Mouse (Mus musculus): ENCODE data around the gene Osgep. TPM values are rescaled to one million over a fixed set of nuclear protein-coding genes. Genes with fewer than 3 reads are reported as not detected.
"Not testable (repeated sequence)": the region's sequence is repeated elsewhere in the genome, so short reads cannot be mapped to it uniquely, and the experiment has no call there.

Osgep gene
- 134 and 136 TPM in 2 replicates for polyA plus RNA-seq (2015; fragmentation: Nextera tagmentation; extraction: Ambion mirVana)

DNA sequence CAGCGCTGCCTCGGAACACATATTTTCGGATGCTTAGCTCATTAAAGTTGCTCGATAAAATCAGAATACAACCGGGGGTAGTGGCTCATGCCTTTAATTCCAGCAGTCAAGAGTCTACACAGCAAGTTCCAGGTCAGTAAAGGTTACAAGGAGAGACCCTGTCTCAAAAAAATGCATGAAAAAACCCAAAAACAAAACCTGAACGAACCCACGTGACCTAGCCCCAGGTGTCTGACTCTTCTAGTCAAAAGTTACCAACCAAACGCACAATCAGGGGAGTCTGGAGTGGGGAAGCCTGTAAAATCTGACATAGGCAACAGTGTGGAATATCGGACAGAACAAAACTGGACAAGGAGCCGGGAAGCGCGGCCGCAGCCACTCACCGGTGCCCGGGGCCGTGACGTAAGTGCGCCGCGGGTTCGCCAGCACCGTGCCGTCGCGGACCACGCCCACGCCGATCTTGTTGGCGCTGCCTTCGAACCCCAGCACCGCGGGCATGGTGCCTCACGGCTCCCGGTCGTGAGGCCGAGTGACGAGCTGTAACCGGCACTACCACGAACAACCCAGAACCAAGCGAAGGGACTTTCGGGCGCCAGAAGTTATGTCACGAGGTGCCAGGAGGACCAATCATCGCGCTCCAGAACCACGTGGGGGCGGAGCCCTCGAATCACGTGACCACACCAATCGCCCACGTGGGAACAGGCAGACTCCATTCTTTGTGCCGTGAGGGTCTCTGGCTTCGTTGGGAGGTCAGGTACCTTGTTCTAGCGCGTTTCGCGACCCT is at the start of gene Osgep, which contains the start of gene Apex1:
TSS of gene Osgep (minus strand) at position 613 of the 784 bp plus-strand sequence.
TSS of gene Apex1 (plus strand) at position 688 of the 784 bp plus-strand sequence.
- peak; percentile 95 for ATAC-seq
- Histone ChIP-seq H3K9ac (peak within 1 kb of the TSS; percentile 77), H3K36me3 (peaks cover 28% of the 10 kb centered on the region)

DNA sequence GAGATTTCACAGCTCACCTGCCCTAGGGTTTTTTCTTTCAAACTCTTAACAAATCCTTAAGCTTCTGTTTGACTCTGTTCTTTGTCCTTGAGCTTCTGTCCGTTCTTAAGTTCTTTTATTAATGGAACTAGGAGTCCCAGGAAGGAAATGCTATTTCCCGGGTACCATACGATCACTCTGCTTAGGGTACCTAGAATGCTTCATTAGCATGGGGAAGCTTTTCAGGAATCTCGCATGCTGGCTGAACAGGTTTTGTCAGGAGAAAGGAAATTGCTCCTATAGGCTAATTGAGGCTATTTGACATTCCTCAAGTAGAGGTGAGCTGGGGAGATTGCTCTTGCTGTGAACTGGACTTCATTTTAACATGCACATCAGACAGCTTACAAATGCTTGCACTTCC is 49.0 kb upstream of the Osgep start:
- Histone ChIP-seq H3K4me2 (replicated peaks) (no peak overlapping the region), H3K27ac (no peak overlapping the region), H3K27me3 (replicated peaks) (no peaks in the 10 kb centered on the region), H3K4me3 (replicated peaks) (no peak overlapping the region), H3K4me1 (replicated peaks) (no peaks in the 10 kb centered on the region), H3K36me3 (no peaks in the 10 kb centered on the region), H3K9me3 (no peaks in the 10 kb centered on the region), H3K9ac (no peak overlapping the region)
- WGBS = 27% methylated on average over 4 of the region's 4 CpGs
- no peak for ATAC-seq

More for the DNA sequence above, at the start of gene Osgep, which contains the start of gene Apex1:
- H3K27ac ChIP-seq = peak within 1 kb of the TSS; percentile 93
- H3K4me2 ChIP-seq (replicated peaks) = peak within 1 kb of the TSS; percentile 69
- peaks cover 13% of the 10 kb centered on the region; the same call in 1 of the 2 replicates for H3K4me1 ChIP-seq (replicated peaks)
- under 1% methylated on average over 57 of the region's 57 CpGs for WGBS
- no peaks in the 10 kb centered on the region for H3K9me3 ChIP-seq
- H3K27me3 ChIP-seq (replicated peaks) = no peaks in the 10 kb centered on the region
- H3K4me3 ChIP-seq (replicated peaks) = peak within 1 kb of the TSS; percentile 78

DNA sequence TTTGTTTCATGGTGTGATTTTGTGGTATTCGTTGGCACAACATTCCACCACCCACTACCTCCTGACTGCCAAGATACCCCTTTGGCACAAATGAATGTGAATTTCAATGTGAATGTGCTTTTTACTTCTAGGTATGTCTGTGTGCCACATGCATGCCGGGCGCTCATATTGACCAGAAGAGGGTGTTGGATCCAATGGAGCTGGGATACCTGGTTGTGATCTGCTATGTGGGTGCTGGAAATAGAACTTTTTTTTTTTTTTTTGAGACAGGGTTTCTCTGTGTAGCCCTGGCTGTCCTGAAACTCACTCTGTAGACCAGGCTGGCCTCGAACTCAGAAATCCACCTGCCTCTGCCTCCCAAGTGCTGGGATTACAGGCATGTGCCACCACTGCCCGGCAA is 48.4 kb upstream of the Osgep start:
- ATAC-seq; H3K9ac ChIP-seq; H3K27ac ChIP-seq; H3K4me1 ChIP-seq (replicated peaks); H3K4me3 ChIP-seq (replicated peaks); H3K36me3 ChIP-seq; H3K9me3 ChIP-seq; H3K27me3 ChIP-seq (replicated peaks); H3K4me2 ChIP-seq (replicated peaks): not testable (repeated sequence)
- WGBS = 87% methylated on average over 5 of the region's 5 CpGs

DNA sequence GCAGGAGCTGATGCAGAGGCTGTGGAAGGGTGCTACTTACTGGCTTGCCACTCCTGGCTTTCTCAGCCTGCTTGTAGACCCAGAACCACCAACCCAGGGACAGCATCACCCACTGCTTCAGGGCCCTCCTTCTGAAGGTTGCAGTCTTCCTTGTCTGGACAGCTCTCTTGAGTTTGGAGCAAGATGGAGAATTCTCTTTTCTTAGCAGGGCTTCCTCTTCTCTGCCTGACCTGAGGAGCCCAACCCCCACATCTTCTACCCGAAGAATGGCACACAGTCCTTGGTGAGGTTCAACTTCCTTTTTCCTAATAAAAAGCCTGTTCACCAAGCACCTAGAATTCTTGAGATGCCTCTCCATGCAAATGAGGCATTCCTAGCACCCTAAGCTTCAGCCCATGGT is 46.1 kb upstream of the Osgep start:
- H3K36me3 ChIP-seq = no peaks in the 10 kb centered on the region
- 48% methylated on average over 1 of the region's 1 CpGs for WGBS
- H3K27ac ChIP-seq = no peak overlapping the region
- H3K9me3 ChIP-seq = no peaks in the 10 kb centered on the region
- H3K4me2 ChIP-seq (replicated peaks) = no peak overlapping the region
- no peak for ATAC-seq
- no peak overlapping the region for H3K4me3 ChIP-seq (replicated peaks)
- no peaks in the 10 kb centered on the region for H3K27me3 ChIP-seq (replicated peaks)
- H3K9ac ChIP-seq = no peak overlapping the region
- H3K4me1 ChIP-seq (replicated peaks) = no peaks in the 10 kb centered on the region

DNA sequence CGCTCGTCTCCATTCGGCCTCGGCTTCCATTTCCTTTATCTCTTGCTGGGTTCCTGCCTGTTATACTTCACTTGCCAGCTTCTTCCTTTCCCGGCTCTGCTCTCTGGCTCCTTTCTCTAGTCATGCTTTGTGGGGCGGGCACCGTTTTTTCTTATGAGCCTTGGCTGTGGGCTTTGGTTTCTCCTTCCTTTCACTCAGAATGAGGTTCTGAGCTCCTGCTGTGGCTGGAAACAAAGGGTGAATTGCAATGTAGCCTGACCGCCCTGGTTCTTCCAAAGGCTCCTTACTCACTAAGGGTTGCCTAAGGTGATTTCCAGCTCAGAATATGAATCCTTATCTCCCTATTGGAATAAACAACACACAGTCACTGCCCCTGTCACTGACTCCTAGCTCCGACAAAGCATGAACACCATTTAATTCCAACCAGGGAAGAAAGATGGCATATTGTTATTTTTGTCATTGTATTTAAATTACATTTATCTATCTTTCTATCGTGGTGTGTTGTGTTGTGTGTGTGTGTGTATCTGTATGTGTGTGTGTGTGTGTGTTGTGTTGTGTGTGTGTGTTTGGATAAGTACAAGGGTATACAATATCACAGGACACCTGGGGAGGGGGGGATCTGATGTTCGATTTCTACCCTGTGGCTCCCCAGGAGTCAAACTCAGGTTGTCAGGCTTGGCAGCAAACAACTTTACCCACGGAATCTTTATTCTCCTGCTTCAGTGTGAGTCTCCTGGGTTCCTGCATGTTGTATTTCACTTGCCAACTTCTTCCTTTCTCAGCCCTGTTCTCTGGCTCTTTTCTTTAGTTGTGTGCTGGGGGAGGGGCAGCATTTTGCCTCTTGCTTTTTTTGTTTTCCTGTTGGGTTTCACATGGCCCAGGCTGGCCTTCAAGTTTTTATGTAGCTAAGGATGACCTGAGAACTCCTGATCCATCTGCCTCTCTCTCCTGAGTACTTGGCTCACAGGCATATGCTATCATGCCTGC is 45.2 kb upstream of the Osgep start:
- H3K27me3 ChIP-seq (replicated peaks) = no peaks in the 10 kb centered on the region
- no peak overlapping the region for H3K9ac ChIP-seq
- no peaks in the 10 kb centered on the region for H3K9me3 ChIP-seq
- no peaks in the 10 kb centered on the region for H3K36me3 ChIP-seq
- no peaks in the 10 kb centered on the region for H3K4me1 ChIP-seq (replicated peaks)
- no peak overlapping the region for H3K4me2 ChIP-seq (replicated peaks)
- H3K27ac ChIP-seq = no peak overlapping the region
- no peak overlapping the region for H3K4me3 ChIP-seq (replicated peaks)
- no peak for ATAC-seq
- 42% methylated on average over 12 of the region's 12 CpGs for WGBS

DNA sequence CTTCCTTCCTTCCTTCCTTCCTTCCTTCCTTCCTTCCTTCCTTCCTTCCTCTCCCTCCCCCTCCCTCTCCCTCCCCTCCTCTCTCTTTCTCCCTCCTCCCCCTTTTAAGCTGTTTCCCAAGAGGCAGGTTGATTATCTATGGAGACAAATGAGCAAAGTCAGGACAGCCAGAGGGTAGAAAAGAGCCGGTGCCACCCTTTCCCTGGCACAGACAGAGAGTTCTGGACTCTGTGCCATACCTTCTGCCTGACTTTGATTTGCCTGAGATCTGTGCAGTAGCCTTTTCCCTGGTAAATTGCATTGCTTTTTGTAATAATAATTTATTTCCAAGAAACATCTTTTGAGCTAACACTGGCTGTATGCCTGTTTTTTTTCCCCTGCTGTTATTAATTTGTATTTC is 44.3 kb upstream of the Osgep start:
- no peaks in the 10 kb centered on the region for H3K27me3 ChIP-seq (replicated peaks)
- H3K4me3 ChIP-seq (replicated peaks) = no peak overlapping the region
- WGBS = 16% methylated on average over 1 of the region's 1 CpGs
- H3K27ac ChIP-seq = no peak overlapping the region
- H3K4me2 ChIP-seq (replicated peaks) = no peak overlapping the region
- H3K9me3 ChIP-seq = no peaks in the 10 kb centered on the region
- no peak overlapping the region for H3K9ac ChIP-seq
- no peak for ATAC-seq
- no peaks in the 10 kb centered on the region for H3K36me3 ChIP-seq
- H3K4me1 ChIP-seq (replicated peaks) = no peaks in the 10 kb centered on the region

DNA sequence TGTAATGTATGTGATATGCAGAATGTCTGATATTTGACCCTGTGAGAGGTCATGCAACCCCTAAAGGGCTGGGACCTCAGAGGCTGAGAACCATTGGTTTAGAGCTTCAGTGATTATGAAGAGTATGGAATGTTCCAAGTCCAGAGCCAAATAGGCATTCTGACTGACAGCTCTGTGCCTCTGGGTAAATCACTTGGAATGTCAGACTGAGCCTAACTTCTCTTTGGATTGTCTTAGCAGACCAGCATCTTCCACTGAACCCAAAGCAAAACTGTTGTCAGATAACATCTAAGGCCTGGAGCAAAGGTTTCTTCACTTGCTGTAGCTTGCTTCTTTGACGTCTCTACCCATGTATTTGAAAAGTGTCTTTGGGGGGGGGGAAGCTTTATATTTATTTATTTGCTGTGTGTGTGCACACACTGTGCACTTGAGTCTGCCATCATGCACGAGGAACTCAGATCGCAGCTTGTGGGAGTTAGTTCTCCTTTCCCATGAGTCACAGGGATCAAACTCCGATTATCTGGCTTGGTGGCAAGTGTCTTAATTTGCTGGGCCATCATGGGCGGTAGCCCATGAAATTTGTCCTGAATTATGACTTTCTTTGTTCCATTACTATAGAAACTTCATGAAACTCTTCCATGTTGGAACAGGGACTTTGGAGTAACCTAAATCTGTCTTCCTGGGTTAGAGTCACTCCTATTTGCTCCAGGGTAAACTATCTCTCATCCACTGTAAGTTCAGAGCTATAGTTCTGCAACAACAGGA is 43.7 kb upstream of the Osgep start:
- Histone ChIP-seq H3K4me1 (replicated peaks) (no peaks in the 10 kb centered on the region), H3K36me3 (no peaks in the 10 kb centered on the region), H3K4me2 (replicated peaks) (no peak overlapping the region), H3K9ac (no peak overlapping the region), H3K27me3 (replicated peaks) (no peaks in the 10 kb centered on the region), H3K4me3 (replicated peaks) (no peak overlapping the region), H3K27ac (no peak overlapping the region), H3K9me3 (no peaks in the 10 kb centered on the region)
- WGBS = 87% methylated on average over 5 of the region's 5 CpGs
- ATAC-seq = no peak

DNA sequence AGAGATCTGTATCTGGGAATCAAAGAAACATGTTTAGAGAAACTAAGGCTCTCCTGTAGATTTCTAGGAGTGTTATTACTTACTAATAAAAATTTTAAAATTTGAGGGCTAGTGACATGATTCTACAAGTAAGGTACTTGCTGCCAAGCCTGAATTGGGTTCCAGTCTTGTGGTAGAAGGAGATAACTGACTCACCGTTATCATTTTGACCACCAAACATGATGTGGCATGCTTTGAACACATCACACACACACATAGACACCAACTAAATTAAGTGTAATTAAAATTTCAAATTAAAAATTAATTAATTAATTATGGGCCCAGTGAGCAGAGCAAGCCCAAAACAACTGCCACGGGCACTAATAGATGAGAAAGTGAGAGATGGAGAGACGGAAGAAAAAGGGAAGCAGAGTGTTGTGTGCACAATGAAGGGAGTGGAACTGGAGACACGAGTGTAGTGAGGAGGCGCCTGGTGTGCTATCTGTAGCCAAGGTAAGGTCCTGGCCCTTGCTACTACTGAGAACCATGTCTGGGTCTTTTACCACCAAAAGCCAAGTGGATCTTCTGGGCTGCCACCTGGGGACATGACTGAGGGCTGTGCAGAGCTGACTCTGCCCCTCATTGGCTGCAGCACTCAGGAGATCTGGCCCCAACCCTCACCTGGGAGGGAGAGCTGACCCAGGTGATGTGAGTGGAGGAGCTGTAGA is 33.7 kb upstream of the Osgep start:
- not testable (repeated sequence) for H3K27me3 ChIP-seq (replicated peaks); H3K4me1 ChIP-seq (replicated peaks); H3K4me3 ChIP-seq (replicated peaks); H3K9ac ChIP-seq; H3K4me2 ChIP-seq (replicated peaks); H3K36me3 ChIP-seq; H3K9me3 ChIP-seq; ATAC-seq; H3K27ac ChIP-seq
- 89% methylated on average over 5 of the region's 5 CpGs for WGBS

DNA sequence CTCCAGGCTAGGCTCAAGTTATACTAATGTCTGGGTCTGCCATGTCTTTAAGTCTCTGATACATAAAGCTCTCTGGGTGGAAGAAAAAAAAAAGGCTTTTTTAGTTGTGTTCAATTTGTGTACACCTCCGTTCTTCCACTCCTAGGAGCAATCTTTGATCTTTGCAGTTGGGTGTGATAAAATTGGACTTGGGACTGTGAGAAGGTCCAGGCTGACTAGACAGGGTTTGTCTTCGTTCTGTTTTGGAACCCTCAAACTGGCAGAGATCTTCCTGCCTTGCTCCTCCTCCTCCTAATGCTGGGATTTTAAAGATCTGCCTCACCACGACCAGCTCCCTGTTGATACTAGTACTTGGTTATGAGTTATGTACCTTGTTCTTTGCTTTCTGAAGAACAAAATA is 32.5 kb upstream of the Osgep start:
- not testable (repeated sequence) for H3K9ac ChIP-seq; H3K9me3 ChIP-seq; H3K4me1 ChIP-seq (replicated peaks); H3K27me3 ChIP-seq (replicated peaks); H3K36me3 ChIP-seq; H3K4me2 ChIP-seq (replicated peaks); H3K4me3 ChIP-seq (replicated peaks); H3K27ac ChIP-seq
- 49% methylated on average over 3 of the region's 3 CpGs for WGBS
- ATAC-seq = peak; percentile 65

DNA sequence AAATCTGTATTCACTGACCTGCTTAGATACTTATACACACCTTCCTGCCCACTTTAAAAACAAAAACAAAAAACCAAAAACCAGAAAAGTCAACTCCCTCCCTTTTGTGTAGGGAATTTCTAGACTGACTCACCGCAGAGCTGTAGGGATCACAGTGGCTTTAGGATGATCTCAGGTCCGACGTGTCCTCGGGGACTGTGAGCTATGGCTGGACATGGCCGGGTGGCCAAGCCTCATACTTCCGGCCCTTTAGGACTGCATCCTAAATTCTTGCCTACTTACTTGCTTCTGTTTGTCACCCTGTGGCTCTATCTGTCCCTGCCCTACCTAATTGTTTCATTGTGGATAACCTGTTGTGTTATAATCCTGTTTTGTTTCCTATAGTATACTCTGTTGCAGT is 32.0 kb upstream of the Osgep start:
- 83% methylated on average over 6 of the region's 6 CpGs for WGBS
- not testable (repeated sequence) for H3K27me3 ChIP-seq (replicated peaks); H3K36me3 ChIP-seq; H3K27ac ChIP-seq; H3K4me3 ChIP-seq (replicated peaks); H3K4me1 ChIP-seq (replicated peaks); H3K9me3 ChIP-seq; ATAC-seq; H3K9ac ChIP-seq
- H3K4me2 ChIP-seq (replicated peaks) = peak overlapping the region; percentile 49

DNA sequence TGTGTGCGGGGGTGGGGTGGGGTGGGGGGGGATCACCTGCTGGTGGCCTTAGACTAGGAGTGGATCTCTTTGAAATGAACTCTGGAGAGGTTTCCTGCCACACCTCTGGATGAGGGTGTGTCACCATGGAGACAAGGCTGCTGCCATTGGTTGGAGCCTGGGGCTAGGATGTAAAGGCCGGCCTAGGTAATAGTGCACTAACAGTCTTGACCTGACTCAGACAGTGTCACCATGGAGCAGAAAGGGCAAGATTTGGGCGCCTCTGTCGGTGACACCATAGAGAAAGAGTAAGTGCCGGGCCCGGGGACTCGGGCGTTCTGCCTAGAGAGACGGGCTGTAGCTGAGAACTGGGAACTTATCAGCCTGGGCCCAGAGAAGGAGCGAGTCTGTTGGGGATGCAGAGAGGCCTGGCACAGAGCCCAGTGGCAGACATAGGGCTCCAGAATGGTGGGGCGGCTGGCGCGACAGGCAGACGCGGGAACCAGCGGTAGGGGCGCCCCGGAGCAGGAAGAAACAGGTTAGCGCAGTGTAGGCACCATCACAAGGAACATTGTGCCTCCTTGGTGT is 31.3 kb upstream of the Osgep start, which contains the start of gene Pnp2:
TSS of gene Pnp2 (plus strand) at position 51 of the 567 bp plus-strand sequence.
- H3K27ac ChIP-seq; H3K27me3 ChIP-seq (replicated peaks); H3K9ac ChIP-seq; H3K4me3 ChIP-seq (replicated peaks); H3K4me1 ChIP-seq (replicated peaks); H3K36me3 ChIP-seq; H3K9me3 ChIP-seq: not testable (repeated sequence)
- 9% methylated on average over 19 of the region's 19 CpGs for WGBS
- peak within 1 kb of the TSS; percentile 49 for H3K4me2 ChIP-seq (replicated peaks)
- ATAC-seq = peak; percentile 80

Data from intestine, embryonic 15.5 days (tissue).